Mouse (Mus musculus) heart, embryonic 15.5 days (tissue): ENCODE data around the gene Unk. TPM values are rescaled to one million over a fixed set of nuclear protein-coding genes. Genes with fewer than 3 reads are reported as not detected.

Source experiments
- ATAC-seq: fragments of 200-750 bp; cut with Nextera tagmentation; replicated peaks from 2 replicates; pipeline ENCODE4 v1.8.0; 2017; ENCODE audit warnings: low read depth, moderate TSS enrichment; ENCODE audit not compliant: insufficient number of reproducible peaks, insufficient read depth, low FRiP score
- H3K27ac ChIP-seq: fragments of 300-500 bp; sonication (generic); 2 replicates; pipeline ENCODE4 v1.5.1; 2015; ENCODE audit warnings: mild to moderate bottlenecking, inconsistent platforms
- H3K27me3 ChIP-seq: fragments of 300-500 bp; sonication (generic); 2 replicates; pipeline ENCODE4 v1.6.1; 2015; ENCODE audit warnings: inconsistent platforms
- H3K36me3 ChIP-seq: fragments of 300-500 bp; sonication (generic); 2 replicates; pipeline ENCODE4 v1.6.1; 2015; ENCODE audit warnings: mild to moderate bottlenecking, inconsistent platforms
- H3K4me1 ChIP-seq: fragments of 300-500 bp; sonication (generic); replicated peaks from 2 replicates; pipeline ENCODE4 v1.6.1; 2015; ENCODE audit warnings: inconsistent platforms
- H3K4me2 ChIP-seq: fragments of 300-500 bp; sonication (generic); 2 replicates; pipeline ENCODE4 v1.6.1; 2015; ENCODE audit warnings: inconsistent platforms, mild to moderate bottlenecking, moderate library complexity
- H3K4me3 ChIP-seq: fragments of 300-500 bp; sonication (generic); 2 replicates; pipeline ENCODE4 v1.5.1; 2015; ENCODE audit warnings: mild to moderate bottlenecking, inconsistent platforms
- H3K9ac ChIP-seq: fragments of 300-500 bp; sonication (generic); 2 replicates; pipeline ENCODE4 v1.6.1; 2015; ENCODE audit warnings: mild to moderate bottlenecking, inconsistent platforms
- H3K9me3 ChIP-seq: fragments of 300-500 bp; sonication (generic); replicated peaks from 2 replicates; pipeline ENCODE4 v1.6.1; 2016; ENCODE audit warnings: inconsistent platforms
- WGBS: fragments of 180-500 bp; shearing (Covaris S2); methylation state at CpG from one replicate; pipeline ENCODE4 v1.1.7; 2015; ENCODE audit warnings: mixed read lengths; 5-methylcytosine and 5-hydroxymethylcytosine counted together
- polyA plus RNA-seq: library from polyadenylated mRNA; unstranded; fragments of >200 nt; fragmentation: Nextera tagmentation; extraction: Ambion mirVana; gene quantifications from 2 replicates; pipeline ENCODE4 v1.2.1, GENCODE M21; 2015

Gene Unk
- polyA plus RNA-seq, 1 experiment from 2014 or later, result 19.5 TPM

DNA sequence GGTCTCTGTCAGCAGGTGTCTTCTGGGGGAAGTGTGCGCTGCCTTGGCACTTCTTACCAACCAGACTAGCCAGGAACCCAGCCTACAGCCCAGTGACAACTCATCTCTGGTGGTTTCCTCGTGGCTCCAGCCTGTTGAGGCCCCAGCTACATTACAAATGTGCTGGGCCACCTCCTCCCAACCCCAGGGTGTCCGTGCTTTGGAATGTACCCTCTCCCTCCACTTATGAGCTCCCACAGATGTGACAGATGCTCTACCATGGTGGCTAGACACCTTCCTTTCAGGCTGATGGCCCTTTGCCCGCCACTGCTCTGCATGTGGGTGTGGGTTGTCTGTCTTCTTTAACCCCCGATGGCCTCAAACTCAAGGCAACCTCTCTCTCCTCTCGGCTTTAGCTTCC is 28.4 kb upstream of the Unk start:
- Histone ChIP-seq H3K27me3 (peaks cover 7% of the 10 kb centered on the region; the same call in 1 of the 2 replicates), H3K27ac (no peak overlapping the region), H3K4me3 (no peak overlapping the region), H3K4me1 (peaks cover 19% of the 10 kb centered on the region), H3K9ac (no peak overlapping the region), H3K9me3 (no peaks in the 10 kb centered on the region), H3K36me3 (no peaks in the 10 kb centered on the region), H3K4me2 (no peak overlapping the region)
- 58% methylated on average over 6 of the region's 6 CpGs for WGBS
- ATAC-seq, result no peak

DNA sequence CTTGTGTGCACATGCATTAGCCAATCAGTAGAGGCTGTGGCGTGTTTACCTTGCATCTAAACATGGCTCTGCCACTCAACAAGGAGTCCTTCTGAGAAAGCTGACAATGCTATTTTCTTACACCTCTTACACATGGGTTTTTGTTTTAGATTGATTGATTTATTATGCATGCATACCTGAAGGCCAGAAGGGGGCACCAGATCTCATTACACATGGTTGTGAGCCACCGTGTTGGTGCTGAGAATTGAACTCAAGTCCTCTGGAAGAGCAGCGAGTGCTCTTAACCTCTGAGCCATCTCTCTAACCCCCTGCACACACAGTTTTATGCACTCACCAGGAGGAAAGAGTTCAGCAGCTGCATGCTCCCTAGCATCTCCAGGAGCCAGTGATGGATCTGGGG is 27.2 kb upstream of the Unk start:
- Histone ChIP-seq H3K9ac (no peak overlapping the region), H3K36me3 (peaks cover 10% of the 10 kb centered on the region), H3K4me2 (no peak overlapping the region), H3K9me3 (no peaks in the 10 kb centered on the region), H3K4me1 (peaks cover 19% of the 10 kb centered on the region), H3K27me3 (peaks cover 7% of the 10 kb centered on the region; the same call in 1 of the 2 replicates), H3K4me3 (no peak overlapping the region), H3K27ac (no peak overlapping the region)
- no peak for ATAC-seq
- 80% methylated on average over 3 of the region's 3 CpGs for WGBS

DNA sequence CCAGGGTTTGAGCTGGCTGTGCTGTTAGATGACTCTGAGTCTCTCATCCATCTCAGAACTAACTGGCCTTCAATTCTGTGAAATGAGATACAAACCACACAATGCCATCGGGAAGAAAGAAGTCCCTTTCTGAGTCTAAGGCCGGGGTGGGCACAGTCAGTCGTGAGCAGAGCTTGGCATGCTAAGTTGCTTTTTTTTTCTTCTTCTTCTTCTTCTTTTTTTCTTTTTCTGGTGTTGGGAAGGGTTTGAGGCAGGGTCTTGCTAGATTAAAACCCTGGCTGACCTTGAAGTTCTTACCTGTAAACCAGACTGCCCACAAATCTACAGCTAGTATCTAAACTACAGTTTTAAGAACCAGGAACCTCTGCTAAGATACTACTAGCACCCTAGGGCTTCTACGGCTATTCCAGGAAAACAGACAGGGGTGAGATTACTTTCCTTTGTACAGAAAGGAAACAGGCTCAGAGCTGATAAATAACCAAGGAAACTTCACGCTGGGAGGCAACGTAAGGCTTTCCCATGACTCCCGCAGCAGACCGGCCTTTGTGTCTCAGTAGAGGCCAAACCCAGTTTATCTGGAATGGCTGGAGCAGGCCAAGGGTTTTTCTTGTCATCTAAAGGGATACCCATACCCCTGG is 25.8 kb upstream of the Unk start:
- Histone ChIP-seq H3K36me3 (peaks cover 18% of the 10 kb centered on the region), H3K27ac (peak overlapping the region; percentile 83), H3K27me3 (peaks cover 7% of the 10 kb centered on the region; the same call in 1 of the 2 replicates), H3K9me3 (no peaks in the 10 kb centered on the region), H3K4me1 (peaks cover 19% of the 10 kb centered on the region), H3K4me3 (peak overlapping the region; percentile 41), H3K9ac (peak overlapping the region; percentile 66), H3K4me2 (peak overlapping the region; percentile 86)
- ATAC-seq, result no peak
- 28% methylated on average over 8 of the region's 8 CpGs for WGBS

DNA sequence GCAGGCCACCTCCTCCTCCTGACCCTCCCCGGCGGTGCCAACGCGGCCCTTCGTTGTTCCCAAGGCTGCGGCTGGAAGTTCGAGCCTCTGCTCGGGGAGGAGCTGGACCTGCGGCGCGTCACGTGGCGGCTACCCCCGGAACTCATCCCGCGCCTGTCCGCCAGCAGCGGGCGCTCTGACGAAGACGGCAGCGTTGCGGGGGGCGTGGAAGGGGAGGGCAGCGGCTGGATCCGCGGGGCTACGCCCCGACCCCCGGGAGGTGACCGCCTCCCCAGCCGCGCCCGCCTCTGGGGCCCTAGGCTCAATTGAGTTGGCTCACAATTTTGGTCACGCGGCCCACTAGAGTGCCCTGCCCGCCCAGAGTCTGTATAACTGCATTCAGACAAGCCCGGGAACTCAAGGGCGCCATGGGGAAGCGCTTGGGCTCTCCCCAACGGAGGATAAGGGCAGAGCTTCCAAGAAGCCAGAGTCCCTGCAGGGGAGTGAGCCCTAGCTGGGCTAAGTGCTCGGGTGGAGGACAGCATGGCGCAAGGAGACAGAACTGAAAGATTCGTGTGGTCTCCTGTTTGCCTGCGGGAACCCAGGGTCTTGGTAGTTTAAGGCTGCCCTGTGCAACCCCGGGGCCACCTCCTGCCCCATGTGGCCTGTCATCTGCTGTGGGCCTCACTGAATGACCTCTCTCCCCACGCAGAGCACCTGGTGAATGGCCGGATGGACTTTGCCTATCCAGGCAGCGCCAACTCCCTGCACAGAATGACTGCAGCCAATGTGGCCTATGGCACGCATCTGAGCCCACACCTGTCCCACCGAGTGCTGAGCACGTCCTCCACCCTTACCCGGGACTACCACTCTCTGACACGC is 25.1 kb upstream of the Unk start:
- 5% methylated on average over 54 of the region's 54 CpGs for WGBS
- H3K9ac ChIP-seq, result peak overlapping the region; percentile 66
- peak; percentile 78 for ATAC-seq
- H3K27ac ChIP-seq, result peak overlapping the region; percentile 83
- peaks cover 2% of the 10 kb centered on the region; the same call in 1 of the 2 replicates for H3K27me3 ChIP-seq
- H3K36me3 ChIP-seq, result peaks cover 21% of the 10 kb centered on the region
- H3K4me1 ChIP-seq, result peaks cover 19% of the 10 kb centered on the region
- peak overlapping the region; percentile 86 for H3K4me2 ChIP-seq
- H3K9me3 ChIP-seq, result no peaks in the 10 kb centered on the region
- peak overlapping the region; percentile 41 for H3K4me3 ChIP-seq

DNA sequence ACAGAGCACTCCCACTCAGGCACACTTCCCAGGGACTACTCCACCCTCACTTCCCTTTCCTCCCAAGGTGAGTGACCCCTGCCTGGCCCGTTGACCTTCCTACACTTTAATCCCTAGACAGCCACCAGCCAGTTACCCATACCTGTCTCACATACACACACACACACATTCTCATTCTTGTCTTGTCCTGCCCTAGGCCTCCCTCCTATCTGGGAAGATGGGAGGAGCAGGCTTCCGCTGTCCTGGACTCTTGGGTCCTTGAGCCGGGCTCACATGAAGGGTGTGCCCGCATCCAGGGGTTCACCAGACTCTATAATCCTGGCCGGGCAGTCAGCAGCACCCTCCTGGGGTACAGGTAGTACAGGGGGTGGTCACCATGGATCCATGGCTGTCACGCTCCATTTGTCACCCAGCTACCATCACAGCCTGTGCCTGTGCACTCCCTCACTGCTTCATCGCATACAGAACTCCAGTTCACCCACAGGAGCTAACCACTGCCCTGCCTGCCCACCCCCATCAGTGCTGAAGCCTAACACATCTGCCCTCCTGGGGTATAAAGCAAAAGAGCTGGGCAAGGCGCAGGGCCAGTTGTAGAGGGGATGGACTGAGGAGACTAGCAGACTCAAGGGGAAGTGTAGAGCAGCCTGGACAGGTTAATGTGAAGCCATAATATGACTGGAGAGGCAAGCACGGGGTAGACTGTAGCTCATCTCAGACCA is 24.3 kb upstream of the Unk start:
- Histone ChIP-seq H3K4me1 (peaks cover 19% of the 10 kb centered on the region), H3K27ac (peak overlapping the region; percentile 83), H3K9ac (peak overlapping the region; percentile 66), H3K4me3 (peak overlapping the region; percentile 41), H3K27me3 (no peaks in the 10 kb centered on the region), H3K36me3 (peaks cover 21% of the 10 kb centered on the region), H3K4me2 (peak overlapping the region; percentile 86), H3K9me3 (no peaks in the 10 kb centered on the region)
- 70% methylated on average over 9 of the region's 9 CpGs for WGBS
- no peak for ATAC-seq

DNA sequence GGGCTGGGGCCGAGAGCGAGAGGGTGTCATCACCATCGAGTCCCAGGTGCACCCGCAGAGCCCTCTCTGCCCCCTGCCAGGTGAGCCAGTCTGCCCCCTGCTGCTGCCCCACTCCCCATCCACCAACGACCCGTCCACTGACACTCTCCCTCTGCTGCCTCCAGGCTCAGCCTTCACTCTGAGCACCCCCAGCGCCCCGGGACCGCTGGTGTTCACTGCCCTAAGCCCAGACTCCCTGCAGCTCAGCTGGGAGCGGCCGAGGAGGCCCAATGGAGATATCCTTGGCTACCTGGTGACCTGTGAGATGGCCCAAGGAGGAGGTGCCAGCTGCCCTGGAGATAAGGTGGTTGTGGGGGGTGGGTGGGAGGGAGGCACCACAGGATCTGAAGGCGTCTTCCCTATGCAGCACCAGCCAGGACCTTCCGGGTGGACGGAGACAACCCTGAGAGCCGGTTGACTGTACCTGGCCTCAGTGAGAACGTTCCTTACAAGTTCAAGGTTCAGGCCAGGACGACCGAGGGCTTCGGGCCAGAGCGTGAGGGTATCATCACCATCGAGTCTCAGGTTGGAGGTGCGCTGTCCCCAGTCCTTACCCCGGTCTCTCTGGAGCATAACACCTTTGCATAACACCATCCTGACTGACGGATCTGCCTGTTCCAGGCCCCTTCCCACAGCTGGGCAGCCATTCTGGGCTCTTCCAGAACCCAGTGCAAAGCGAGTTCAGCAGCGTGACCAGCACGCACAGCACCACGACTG is 22.8 kb upstream of the Unk start:
- Histone ChIP-seq H3K27ac (no peak overlapping the region), H3K4me3 (no peak overlapping the region), H3K36me3 (peaks cover 21% of the 10 kb centered on the region), H3K4me2 (no peak overlapping the region), H3K27me3 (no peaks in the 10 kb centered on the region), H3K9ac (no peak overlapping the region), H3K9me3 (no peaks in the 10 kb centered on the region), H3K4me1 (peaks cover 30% of the 10 kb centered on the region)
- WGBS, result 87% methylated on average over 28 of the region's 28 CpGs
- no peak for ATAC-seq

DNA sequence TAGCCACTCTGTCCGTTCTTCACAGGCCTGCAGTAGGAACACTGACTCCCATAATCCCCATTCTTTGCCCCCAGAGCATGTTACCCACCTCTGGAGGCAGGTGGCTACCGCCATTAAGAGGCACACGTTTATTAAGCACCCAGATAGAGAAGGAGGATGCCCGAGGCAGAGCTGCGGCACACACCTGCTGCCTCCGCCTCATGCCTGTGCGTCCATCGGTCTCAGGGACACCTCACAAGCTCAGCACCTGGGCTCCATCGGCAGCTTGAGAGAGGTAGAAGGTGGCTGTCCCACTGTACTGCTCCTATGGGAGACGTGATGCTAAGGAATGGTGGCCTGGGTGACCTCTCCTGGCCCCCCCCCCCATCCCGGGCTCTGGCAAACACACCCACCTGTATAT is 21.7 kb upstream of the Unk start:
- no peaks in the 10 kb centered on the region for H3K9me3 ChIP-seq
- H3K27ac ChIP-seq, result no peak overlapping the region
- ATAC-seq, result no peak
- H3K4me2 ChIP-seq, result no peak overlapping the region
- no peak overlapping the region for H3K4me3 ChIP-seq
- WGBS, result 89% methylated on average over 11 of the region's 11 CpGs
- H3K9ac ChIP-seq, result no peak overlapping the region
- H3K27me3 ChIP-seq, result no peaks in the 10 kb centered on the region
- H3K36me3 ChIP-seq, result peaks cover 21% of the 10 kb centered on the region
- H3K4me1 ChIP-seq, result peaks cover 36% of the 10 kb centered on the region

DNA sequence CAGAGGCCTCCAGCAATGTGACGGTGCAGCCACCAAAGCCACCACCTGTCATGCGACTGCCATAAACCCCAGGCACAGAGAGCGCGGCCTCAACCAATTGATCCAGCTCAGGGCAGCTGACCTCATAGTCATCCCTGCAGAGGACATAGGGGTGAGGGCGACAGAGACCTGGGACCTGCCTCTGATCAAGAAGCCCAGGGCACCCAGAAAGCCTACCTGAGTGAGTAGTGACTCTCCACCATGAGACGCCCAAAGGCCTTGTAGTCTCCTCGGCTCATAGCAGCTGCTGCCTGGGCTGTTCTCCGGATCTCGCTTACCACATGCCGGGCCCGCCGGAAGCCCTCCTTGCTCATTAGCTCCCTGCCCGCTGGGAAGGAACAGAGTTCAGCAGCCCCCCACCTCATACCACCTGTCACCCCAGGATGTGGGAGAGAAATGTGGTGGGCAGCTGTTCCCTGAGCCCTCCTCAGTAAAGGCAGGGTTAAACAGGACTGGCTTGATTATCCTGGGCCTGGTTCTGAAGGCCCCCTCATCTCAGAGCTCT is 21.2 kb upstream of the Unk start:
- Histone ChIP-seq H3K4me3 (no peak overlapping the region), H3K27ac (no peak overlapping the region), H3K27me3 (no peaks in the 10 kb centered on the region), H3K4me2 (no peak overlapping the region), H3K9me3 (no peaks in the 10 kb centered on the region), H3K36me3 (peaks cover 21% of the 10 kb centered on the region), H3K4me1 (peaks cover 34% of the 10 kb centered on the region), H3K9ac (no peak overlapping the region)
- no peak for ATAC-seq
- WGBS, result 97% methylated on average over 13 of the region's 13 CpGs

DNA sequence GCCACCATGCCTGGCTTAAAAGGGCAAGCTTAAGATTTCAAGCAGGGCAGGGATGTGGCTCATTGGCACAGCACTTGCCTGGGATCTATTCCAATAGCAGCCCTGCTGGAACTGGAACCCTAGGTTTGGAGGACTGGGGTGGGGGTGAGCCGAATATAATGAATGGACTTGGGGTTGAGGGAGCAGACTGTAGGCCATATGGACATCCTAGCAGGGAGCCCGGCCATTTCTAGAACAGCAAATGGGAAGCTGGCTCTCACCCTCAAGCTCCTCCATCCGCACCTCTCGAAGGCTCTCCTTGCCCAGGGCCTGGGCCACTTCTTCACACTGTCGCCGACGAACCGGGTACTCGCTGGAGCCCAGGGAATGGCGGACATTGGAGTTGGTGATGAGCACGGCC is 20.5 kb upstream of the Unk start:
- H3K36me3 ChIP-seq, result peaks cover 21% of the 10 kb centered on the region
- H3K4me2 ChIP-seq, result no peak overlapping the region
- no peak overlapping the region for H3K4me3 ChIP-seq
- H3K9me3 ChIP-seq, result no peaks in the 10 kb centered on the region
- WGBS, result 93% methylated on average over 11 of the region's 11 CpGs
- no peak overlapping the region for H3K27ac ChIP-seq
- H3K4me1 ChIP-seq, result peaks cover 29% of the 10 kb centered on the region
- no peak overlapping the region for H3K9ac ChIP-seq
- H3K27me3 ChIP-seq, result no peaks in the 10 kb centered on the region
- no peak for ATAC-seq

DNA sequence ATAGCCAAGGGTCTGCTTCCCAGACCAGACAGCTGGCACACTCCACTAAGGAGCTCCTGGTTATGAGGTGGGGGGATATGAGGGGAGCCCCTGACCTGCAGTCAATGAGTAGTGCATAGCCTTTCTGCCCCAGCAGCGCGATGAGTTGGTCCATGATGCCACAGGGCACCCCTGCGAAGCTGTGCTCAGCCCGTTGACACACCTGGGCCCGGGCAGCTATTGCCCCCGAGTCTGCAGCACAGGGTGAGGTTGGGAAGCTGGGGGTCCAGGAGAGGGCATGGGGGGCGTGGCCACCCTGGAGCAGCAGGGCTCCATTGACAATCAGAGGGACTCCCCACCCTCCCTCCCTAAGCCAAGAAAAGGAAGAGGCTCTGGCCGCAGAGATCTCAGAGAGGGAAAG is 20.0 kb upstream of the Unk start:
- H3K4me2 ChIP-seq, result no peak overlapping the region
- peaks cover 26% of the 10 kb centered on the region for H3K4me1 ChIP-seq
- no peaks in the 10 kb centered on the region for H3K27me3 ChIP-seq
- WGBS, result 88% methylated on average over 8 of the region's 8 CpGs
- peaks cover 21% of the 10 kb centered on the region for H3K36me3 ChIP-seq
- no peak for ATAC-seq
- H3K9ac ChIP-seq, result no peak overlapping the region
- no peaks in the 10 kb centered on the region for H3K9me3 ChIP-seq
- H3K27ac ChIP-seq, result no peak overlapping the region
- no peak overlapping the region for H3K4me3 ChIP-seq
